Mouse (Mus musculus) hindbrain, embryonic 10.5 days (tissue): ENCODE measurements around the gene Pknox2. TPM values are rescaled to one million over a fixed set of nuclear protein-coding genes. Genes with fewer than 3 reads are reported as not detected.
A peak's percentile ranks its signal among the peaks of the same experiment; 100 is the strongest.

Experiments used
- DNase-seq: peaks from one replicate; pipeline ENCODE4 v3.0.0-alpha.2; 2017; ENCODE audit warnings: low spot score
- H3K27ac ChIP-seq: fragments of 300-500 bp; sonication (generic); 2 replicates; pipeline ENCODE4 v1.5.1; 2016; ENCODE audit warnings: mild to moderate bottlenecking, moderate library complexity
- H3K27me3 ChIP-seq: fragments of 300-500 bp; sonication (generic); 2 replicates; pipeline ENCODE4 v1.6.1; 2016; ENCODE audit warnings: mild to moderate bottlenecking; ENCODE audit not compliant: poor library complexity, insufficient read depth, severe bottlenecking
- H3K36me3 ChIP-seq: fragments of 300-500 bp; sonication (generic); 2 replicates; pipeline ENCODE4 v1.6.1; 2016; ENCODE audit warnings: mild to moderate bottlenecking, moderate library complexity
- H3K4me1 ChIP-seq: fragments of 300-500 bp; sonication (generic); replicated peaks from 2 replicates; pipeline ENCODE4 v1.6.1; 2016; ENCODE audit warnings: mild to moderate bottlenecking
- H3K4me3 ChIP-seq: fragments of 300-500 bp; sonication (generic); 2 replicates; pipeline ENCODE4 v1.5.1; 2016; ENCODE audit warnings: mild to moderate bottlenecking, moderate library complexity
- H3K9me3 ChIP-seq: fragments of 300-500 bp; sonication (generic); 2 replicates; pipeline ENCODE4 v1.6.1; 2016; ENCODE audit warnings: mild to moderate bottlenecking, moderate library complexity
- WGBS: fragments of 180-500 bp; shearing (Covaris S2); methylation state at CpG from one replicate; pipeline ENCODE4 v1.1.7; 2016; 5-methylcytosine and 5-hydroxymethylcytosine counted together
- polyA plus RNA-seq: library from polyadenylated mRNA; unstranded; fragments of >200 nt; fragmentation: Nextera tagmentation; extraction: Ambion mirVana; gene quantifications from 2 replicates; pipeline ENCODE4 v1.2.1, GENCODE M21; 2016

Gene Pknox2
- polyA plus RNA-seq, 1 experiment from 2014 or later = 35.0 TPM

DNA sequence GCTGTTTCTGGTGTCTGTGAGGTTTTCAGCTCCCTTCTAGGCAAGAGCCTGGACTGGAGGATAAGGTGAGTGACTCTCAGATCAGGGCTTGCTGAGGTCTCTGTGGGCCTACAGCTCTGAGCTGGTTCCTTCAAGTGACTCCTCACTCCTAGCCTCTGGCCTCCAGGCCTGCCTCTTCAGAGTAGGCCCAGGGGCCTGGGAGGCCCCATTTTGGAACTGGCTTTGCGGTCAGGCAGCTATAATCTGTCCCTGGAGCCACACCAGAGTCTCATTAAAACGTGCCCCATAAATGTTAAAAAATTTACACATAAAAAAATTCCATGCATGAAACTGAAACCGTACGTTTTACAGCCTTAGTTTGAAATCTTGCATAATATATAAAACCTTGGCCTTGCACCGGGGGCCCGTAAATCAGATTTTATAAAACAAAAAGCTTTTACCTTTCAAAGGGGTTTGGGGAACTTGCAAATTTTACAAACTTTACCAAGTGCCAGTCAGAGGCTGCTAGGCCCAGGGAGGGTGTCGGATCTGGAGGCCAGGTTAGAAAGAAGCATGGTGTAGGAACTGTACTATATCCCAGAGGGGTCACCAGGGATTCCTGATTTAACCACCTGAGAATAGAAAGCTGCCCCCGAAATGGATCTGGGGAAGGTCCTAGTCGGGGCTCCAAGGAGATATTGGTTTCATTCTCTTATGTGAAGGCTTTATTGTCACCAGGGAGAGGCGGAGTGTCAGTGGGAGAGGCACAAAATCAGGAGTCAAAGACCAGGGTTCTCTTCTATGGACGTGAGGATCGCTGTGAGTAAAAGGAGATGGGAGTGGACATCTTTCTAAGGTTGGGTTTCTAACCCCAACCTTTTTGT, 214.0 kb downstream of the Pknox2 start:
- H3K4me1 ChIP-seq = peaks cover 16% of the 10 kb centered on the region
- H3K27me3 ChIP-seq = no peaks in the 10 kb centered on the region
- H3K27ac ChIP-seq = no peak overlapping the region
- 73% methylated on average over 12 of the region's 12 CpGs for WGBS
- no peak for DNase-seq
- no peak overlapping the region for H3K4me3 ChIP-seq
- H3K9me3 ChIP-seq = peaks cover 4% of the 10 kb centered on the region
- peaks cover 25% of the 10 kb centered on the region for H3K36me3 ChIP-seq

- H3K27ac ChIP-seq = no peak overlapping the region
- H3K4me1 ChIP-seq = peaks cover 13% of the 10 kb centered on the region
- H3K9me3 ChIP-seq = peaks cover 4% of the 10 kb centered on the region
- WGBS = 88% methylated on average over 4 of the region's 4 CpGs
- DNase-seq = no peak
- no peak overlapping the region for H3K4me3 ChIP-seq
- H3K36me3 ChIP-seq = peaks cover 27% of the 10 kb centered on the region
- H3K27me3 ChIP-seq = no peaks in the 10 kb centered on the region
These were observed 215.6 kb downstream of the Pknox2 start for GRCm38 (mm10) chr9:36931657-36932056.

- peaks cover 16% of the 10 kb centered on the region; the same call in 1 of the 2 replicates for H3K4me1 ChIP-seq
- H3K27ac ChIP-seq = no peak overlapping the region
- H3K9me3 ChIP-seq = no peaks in the 10 kb centered on the region
- DNase-seq = no peak
- no peak overlapping the region for H3K4me3 ChIP-seq
- peaks cover 24% of the 10 kb centered on the region for H3K36me3 ChIP-seq
- WGBS = 89% methylated on average over 5 of the region's 5 CpGs
- H3K27me3 ChIP-seq = no peaks in the 10 kb centered on the region
These were observed 223.5 kb downstream of the Pknox2 start for GRCm38 (mm10) chr9:36923753-36924152.

DNA sequence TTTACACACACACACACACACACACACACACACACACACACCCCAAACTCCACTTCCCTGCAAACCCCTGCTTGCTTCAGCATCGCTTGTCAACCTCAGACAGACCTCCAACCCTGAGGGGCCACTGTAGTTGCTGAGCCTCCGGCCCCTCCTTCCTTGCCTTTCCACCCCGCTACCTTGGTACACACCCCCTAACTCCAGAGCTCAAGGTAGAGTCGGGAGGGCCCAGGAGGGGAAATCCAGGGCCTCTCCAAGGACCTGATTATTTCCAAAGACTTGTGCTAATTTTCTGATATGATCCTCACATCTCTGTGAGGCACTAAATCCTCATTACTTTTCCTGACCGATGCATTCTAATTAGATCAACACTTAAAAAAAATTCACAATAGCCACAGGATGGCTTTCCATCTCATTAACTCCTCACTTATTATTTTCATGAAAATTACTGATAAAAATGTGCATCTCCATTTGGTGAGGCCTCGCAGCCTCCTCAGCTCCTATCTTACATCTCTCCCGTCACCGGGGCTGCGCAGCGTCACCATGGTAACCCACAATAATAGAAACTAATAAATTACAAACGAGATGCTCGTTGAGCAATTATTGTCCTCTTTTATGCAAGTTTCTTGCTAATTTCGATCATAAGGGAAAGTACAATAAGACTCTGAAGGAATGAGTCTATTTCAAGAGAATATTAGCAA, 225.3 kb downstream of the Pknox2 start:
- no peak for DNase-seq
- Histone ChIP-seq H3K4me1 (peaks cover 28% of the 10 kb centered on the region), H3K27ac (no peak overlapping the region), H3K27me3 (no peaks in the 10 kb centered on the region), H3K36me3 (peaks cover 31% of the 10 kb centered on the region), H3K4me3 (no peak overlapping the region), H3K9me3 (no peaks in the 10 kb centered on the region)
- 75% methylated on average over 13 of the region's 13 CpGs for WGBS

DNA sequence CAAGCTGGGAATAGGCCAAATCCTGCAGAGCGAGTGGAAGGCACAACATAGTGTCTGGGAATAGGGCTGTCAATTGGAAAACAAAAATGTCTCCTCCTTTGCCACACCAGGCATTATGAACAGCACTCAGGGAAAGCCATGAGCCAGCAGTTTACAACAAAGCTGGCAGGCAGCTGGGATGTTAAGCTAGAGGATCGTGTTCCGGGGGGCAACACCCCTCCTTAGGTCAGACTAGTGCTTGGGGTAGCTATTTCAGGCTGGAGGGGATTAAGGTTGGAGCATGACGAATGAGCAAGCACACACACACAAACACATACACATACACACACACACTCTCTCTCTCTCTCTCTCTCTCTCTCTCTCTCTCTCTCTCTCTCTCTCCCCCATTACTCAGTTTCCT, 227.7 kb downstream of the Pknox2 start:
- no peaks in the 10 kb centered on the region for H3K9me3 ChIP-seq
- H3K27me3 ChIP-seq = no peaks in the 10 kb centered on the region
- WGBS = 70% methylated on average over 4 of the region's 4 CpGs
- DNase-seq = no peak
- H3K36me3 ChIP-seq = peaks cover 27% of the 10 kb centered on the region
- H3K27ac ChIP-seq = no peak overlapping the region
- H3K4me1 ChIP-seq = peaks cover 33% of the 10 kb centered on the region
- no peak overlapping the region for H3K4me3 ChIP-seq

DNA sequence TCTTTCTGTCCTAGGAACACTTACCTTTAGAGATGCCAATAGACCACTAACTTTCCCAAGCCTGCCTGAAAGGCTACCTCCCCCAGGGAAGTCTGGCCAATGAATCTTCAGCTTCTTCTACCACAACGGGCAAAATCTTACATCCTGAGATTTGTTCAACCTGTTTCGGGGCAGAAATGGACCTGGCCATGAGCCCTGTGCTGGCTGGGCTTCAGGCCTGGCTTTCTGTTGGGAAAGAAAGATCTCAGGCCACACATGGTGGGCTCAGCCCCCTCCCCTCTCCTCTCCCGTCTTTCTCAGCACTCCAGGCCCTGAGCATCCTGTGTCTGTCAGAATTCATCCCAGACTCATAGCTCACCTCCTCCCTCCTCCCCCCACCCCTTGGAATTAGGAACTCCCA, 228.6 kb downstream of the Pknox2 start:
- H3K36me3 ChIP-seq = peaks cover 25% of the 10 kb centered on the region
- peaks cover 33% of the 10 kb centered on the region for H3K4me1 ChIP-seq
- no peaks in the 10 kb centered on the region for H3K27me3 ChIP-seq
- no peak overlapping the region for H3K27ac ChIP-seq
- no peaks in the 10 kb centered on the region for H3K9me3 ChIP-seq
- 64% methylated on average over 3 of the region's 3 CpGs for WGBS
- H3K4me3 ChIP-seq = no peak overlapping the region
- no peak for DNase-seq

- peaks cover 33% of the 10 kb centered on the region for H3K4me1 ChIP-seq
- peaks cover 16% of the 10 kb centered on the region for H3K36me3 ChIP-seq
- H3K9me3 ChIP-seq = no peaks in the 10 kb centered on the region
- no peak overlapping the region for H3K4me3 ChIP-seq
- peak; percentile 35 for DNase-seq
- WGBS = 39% methylated on average over 5 of the region's 5 CpGs
- H3K27ac ChIP-seq = peak overlapping the region; percentile 66
- no peaks in the 10 kb centered on the region for H3K27me3 ChIP-seq
These were observed 230.3 kb downstream of the Pknox2 start for GRCm38 (mm10) chr9:36916915-36917314.

- H3K27ac ChIP-seq = peak overlapping the region; percentile 66
- H3K36me3 ChIP-seq = peaks cover 16% of the 10 kb centered on the region
- no peak overlapping the region for H3K4me3 ChIP-seq
- DNase-seq = peak; percentile 83
- no peaks in the 10 kb centered on the region for H3K9me3 ChIP-seq
- WGBS = 8% methylated on average over 6 of the region's 6 CpGs
- H3K4me1 ChIP-seq = peaks cover 29% of the 10 kb centered on the region
- no peaks in the 10 kb centered on the region for H3K27me3 ChIP-seq
These were observed 230.8 kb downstream of the Pknox2 start for GRCm38 (mm10) chr9:36916362-36916761.

DNA sequence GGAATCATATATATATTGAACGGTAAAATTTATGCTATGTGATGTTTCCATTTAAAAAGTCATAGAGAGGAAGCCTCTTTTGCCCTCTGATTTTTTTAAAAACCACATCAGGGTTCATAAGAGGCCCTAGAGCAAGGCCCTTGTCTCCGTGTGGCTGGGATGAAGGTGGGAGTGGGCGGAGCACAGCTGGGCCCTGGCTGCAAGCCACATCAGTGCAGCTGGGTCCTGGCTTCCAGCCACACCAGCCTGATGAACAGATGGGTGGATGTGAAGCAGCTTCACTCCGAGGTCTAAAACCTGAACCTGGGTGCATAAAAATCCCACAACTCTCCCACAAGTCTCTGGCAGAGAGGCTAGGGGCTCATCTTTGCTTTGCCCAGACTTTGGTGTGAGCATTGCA, 241.8 kb downstream of the Pknox2 start:
- no peak for DNase-seq
- peaks cover 71% of the 10 kb centered on the region for H3K36me3 ChIP-seq

DNA sequence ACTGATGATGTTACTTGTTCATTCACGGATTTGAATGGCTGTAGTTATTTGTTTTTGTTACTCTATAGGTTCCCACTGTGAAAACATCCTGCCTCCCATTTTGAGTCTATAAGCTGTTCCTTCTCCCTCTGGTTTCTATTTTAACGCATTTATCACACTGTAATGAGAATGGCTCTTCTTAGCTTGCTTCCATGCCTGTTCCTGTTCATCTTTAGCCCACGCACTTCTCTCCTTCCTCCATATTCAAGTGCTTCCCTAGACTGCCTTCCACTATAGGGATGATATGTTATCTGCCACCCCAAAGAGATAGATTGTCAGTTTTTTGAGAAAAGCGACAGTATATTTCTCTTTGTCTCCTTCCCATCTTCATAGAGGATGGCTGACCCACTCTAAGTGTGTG, 246.7 kb downstream of the Pknox2 start:
- Histone ChIP-seq H3K4me1 (no peaks in the 10 kb centered on the region), H3K36me3 (peaks cover 61% of the 10 kb centered on the region), H3K4me3 (no peak overlapping the region), H3K9me3 (no peaks in the 10 kb centered on the region), H3K27ac (no peak overlapping the region), H3K27me3 (no peaks in the 10 kb centered on the region)
- WGBS = 89% methylated on average over 4 of the region's 4 CpGs
- DNase-seq = no peak

More for the DNA sequence above, 241.8 kb downstream of the Pknox2 start:
- Histone ChIP-seq H3K4me3 (no peak overlapping the region), H3K27ac (no peak overlapping the region), H3K27me3 (no peaks in the 10 kb centered on the region), H3K4me1 (0 out of 2 replicates have a peak, but pooled peaks cover 3% of the 10 kb centered on the region), H3K9me3 (no peaks in the 10 kb centered on the region)
- WGBS = 84% methylated on average over 4 of the region's 4 CpGs

- WGBS = 92% methylated on average over 3 of the region's 3 CpGs
- Histone ChIP-seq H3K27ac (no peak overlapping the region), H3K4me1 (no peaks in the 10 kb centered on the region), H3K36me3 (peaks cover 61% of the 10 kb centered on the region), H3K9me3 (no peaks in the 10 kb centered on the region), H3K4me3 (no peak overlapping the region), H3K27me3 (no peaks in the 10 kb centered on the region)
- no peak for DNase-seq
These were observed 248.6 kb downstream of the Pknox2 start for GRCm38 (mm10) chr9:36898560-36898959.

DNA sequence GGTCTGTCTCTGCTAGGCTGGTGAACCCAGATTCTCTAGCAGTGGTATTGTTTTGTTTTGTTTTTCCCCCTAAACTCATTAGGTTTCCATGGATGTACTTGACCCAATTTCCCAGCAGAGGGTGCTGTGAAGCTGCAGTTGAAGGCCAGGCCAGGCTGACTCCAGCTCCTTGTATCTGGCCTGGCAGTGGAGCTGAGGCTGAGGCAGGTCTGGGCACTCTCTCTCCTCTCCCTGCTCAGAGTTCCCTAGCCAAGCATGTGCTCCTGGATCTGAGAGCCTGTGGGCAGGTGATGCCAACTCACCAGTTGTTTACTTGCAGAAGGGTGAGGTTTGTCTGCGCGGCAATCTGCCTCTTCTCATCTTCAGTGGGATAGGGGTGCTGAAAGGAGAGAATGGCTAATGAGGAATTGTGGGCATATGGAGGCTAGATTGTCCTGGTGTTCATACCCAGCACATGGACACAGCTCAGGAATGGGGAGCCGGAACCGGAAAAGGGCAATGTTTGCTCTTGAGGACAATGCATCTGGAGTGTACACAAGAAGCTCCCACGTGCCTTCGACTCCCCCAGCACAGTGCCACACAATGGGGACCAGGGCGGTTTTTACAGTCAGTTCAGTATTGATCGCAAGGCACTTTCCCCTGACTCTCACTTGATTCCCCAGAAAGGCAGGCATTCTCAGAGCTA, 252.1 kb downstream of the Pknox2 start:
- no peaks in the 10 kb centered on the region for H3K27me3 ChIP-seq
- H3K9me3 ChIP-seq = no peaks in the 10 kb centered on the region
- no peak overlapping the region for H3K4me3 ChIP-seq
- no peaks in the 10 kb centered on the region for H3K4me1 ChIP-seq
- H3K36me3 ChIP-seq = peaks cover 64% of the 10 kb centered on the region
- H3K27ac ChIP-seq = no peak overlapping the region
- 77% methylated on average over 8 of the region's 8 CpGs for WGBS
- peak; percentile 45 for DNase-seq

- H3K4me3 ChIP-seq = no peak overlapping the region
- no peak for DNase-seq
- H3K4me1 ChIP-seq = no peaks in the 10 kb centered on the region
- H3K36me3 ChIP-seq = peaks cover 56% of the 10 kb centered on the region
- H3K27me3 ChIP-seq = no peaks in the 10 kb centered on the region
- WGBS = 90% methylated on average over 7 of the region's 7 CpGs
- H3K27ac ChIP-seq = no peak overlapping the region
- no peaks in the 10 kb centered on the region for H3K9me3 ChIP-seq
These were observed 253.0 kb downstream of the Pknox2 start for GRCm38 (mm10) chr9:36894242-36894641.
